Mouse (Mus musculus): ENCODE data around the gene Pard6b. TPM values are rescaled to one million over a fixed set of nuclear protein-coding genes. Genes with fewer than 3 reads are reported as not detected.

Pard6b gene
- polyA plus RNA-seq (2015; fragmentation: Illumina TruSeq; extraction: RNeasy Lipid Tissue Mini Kit (QIAGEN cat#74804); ENCODE audit: insufficient read depth, low replicate concordance) = 1.4 TPM

GRCm38 (mm10) chr2:168080431-168081246 lies at the start of gene Pard6b:
Pard6b (plus strand) TSS chr2:168081004.

Other genes starting within 250 kb of the Pard6b start
- gene Ptpn1, start 148.9 kb upstream of the Pard6b start, polyA plus RNA-seq (2015; fragmentation: Illumina TruSeq; extraction: RNeasy Lipid Tissue Mini Kit (QIAGEN cat#74804); ENCODE audit: insufficient read depth, low replicate concordance) = 129 TPM
- 0.37 TPM for gene Ripor3, start 70.4 kb upstream of the Pard6b start, polyA plus RNA-seq (2015; fragmentation: Illumina TruSeq; extraction: RNeasy Lipid Tissue Mini Kit (QIAGEN cat#74804); ENCODE audit: insufficient read depth, low replicate concordance)
- 21.4 TPM for gene Adnp, start 126.1 kb downstream of the Pard6b start, polyA plus RNA-seq (2015; fragmentation: Illumina TruSeq; extraction: RNeasy Lipid Tissue Mini Kit (QIAGEN cat#74804); ENCODE audit: insufficient read depth, low replicate concordance)
- 90.6 TPM for gene Gm20716, start 149.4 kb downstream of the Pard6b start, polyA plus RNA-seq (2015; fragmentation: Illumina TruSeq; extraction: RNeasy Lipid Tissue Mini Kit (QIAGEN cat#74804); ENCODE audit: insufficient read depth, low replicate concordance)
- gene Dpm1, start 149.6 kb downstream of the Pard6b start, polyA plus RNA-seq (2015; fragmentation: Illumina TruSeq; extraction: RNeasy Lipid Tissue Mini Kit (QIAGEN cat#74804); ENCODE audit: insufficient read depth, low replicate concordance) = 74.1 TPM
- gene Mocs3, start 149.6 kb downstream of the Pard6b start, polyA plus RNA-seq (2015; fragmentation: Illumina TruSeq; extraction: RNeasy Lipid Tissue Mini Kit (QIAGEN cat#74804); ENCODE audit: insufficient read depth, low replicate concordance) = 4.4 TPM
- not detected for gene Kcng1, start 200.7 kb downstream of the Pard6b start, polyA plus RNA-seq (2015; fragmentation: Illumina TruSeq; extraction: RNeasy Lipid Tissue Mini Kit (QIAGEN cat#74804); ENCODE audit: insufficient read depth, low replicate concordance)